9 mouse cellular contexts compared by ENCODE assay signal in the genomic region with DNA sequence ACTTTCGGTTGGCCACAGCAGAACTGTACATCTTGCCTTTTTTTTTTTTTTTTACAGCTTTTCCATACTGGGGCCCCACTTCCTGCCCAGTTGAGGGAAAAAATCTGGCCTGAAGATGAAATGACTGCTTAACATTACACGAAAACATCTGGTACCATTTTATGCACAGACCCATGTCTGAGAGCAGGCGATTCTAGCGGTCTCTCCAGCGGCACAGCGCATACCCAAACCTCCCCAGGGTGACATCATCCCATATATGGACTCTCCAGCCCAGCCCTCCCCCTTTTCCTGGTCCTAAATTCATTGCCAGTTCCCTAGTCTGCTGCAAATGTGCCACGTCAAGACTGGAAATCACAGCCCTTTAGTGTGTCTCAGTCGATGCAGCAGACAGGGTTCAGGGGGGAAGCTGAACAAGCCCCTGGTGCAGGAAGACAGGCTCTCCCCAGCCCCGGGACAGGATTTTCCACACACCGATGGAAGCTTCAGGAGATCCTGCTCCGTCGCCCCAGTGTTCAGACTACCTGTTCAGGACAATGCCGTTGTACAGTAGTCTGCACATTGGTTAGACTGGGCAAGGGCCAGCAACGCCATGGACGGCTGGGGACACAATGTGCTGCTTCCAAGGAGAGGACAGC.
DNase-seq lines count a peak whose midpoint lies in the region; ATAC-seq and TF ChIP-seq lines count a peak whose summit lies in the region.
"Had no signal": no experiment of that assay in that cellular context is flagged by ENCODE, and none has a peak within 500 bp of the region (broad histone marks: within the 10 kb centered on the region; RNA-seq: fewer than 3 reads in every experiment).

No protein-coding gene starts in this region.

- H3K79me3 ChIP-seq in C2C12 (ENCODE audit: low read depth) = peaks cover 47% of the 10 kb centered on the region

- H3K9me3 ChIP-seq in embryonic facial prominence, embryonic 12.5 days = no peaks in the 10 kb centered on the region
- H3K9me3 ChIP-seq: G1E had no signal

- H3K27me3 ChIP-seq in C2C12 (ENCODE audit: control insufficient read depth, insufficient read depth, insufficient read length) (no peaks in the 10 kb centered on the region), myocyte (ENCODE audit: control insufficient read depth, insufficient read depth, insufficient read length) (no peaks in the 10 kb centered on the region)
- no peaks in the 10 kb centered on the region for H3K27me3 ChIP-seq in embryonic facial prominence, embryonic 12.5 days

- peaks cover 31% of the 10 kb centered on the region for H3K4me1 ChIP-seq in embryonic facial prominence, embryonic 12.5 days

- DNase-seq in heart, postnatal 14 days = peak; percentile 63 to 66
- DNase-seq in kidney, postnatal 36 days = peak; percentile 39 to 57
- no peak for DNase-seq in thymus, postnatal 14 days
- no peak for DNase-seq in retina, postnatal 1 day
- no peak for DNase-seq in spleen, postnatal 14 days (ENCODE audit: low spot score in 2 of 2)

- H3K79me2 ChIP-seq in C2C12 (ENCODE audit: control insufficient read depth, insufficient read depth) (peaks cover 50% of the 10 kb centered on the region), myocyte (ENCODE audit: control insufficient read depth, insufficient read depth) (peaks cover 48% of the 10 kb centered on the region)

- peak overlapping the region; percentile 78 for H3K4me3 ChIP-seq in C2C12 (ENCODE audit: insufficient read depth, poor library complexity, severe bottlenecking)
- H3K4me3 ChIP-seq in embryonic facial prominence, embryonic 12.5 days = peak overlapping the region; percentile 72
- H3K4me3 ChIP-seq in myocyte = peak overlapping the region; percentile 75

- TF ChIP-seq POLR2A in myocyte (IDR thresholded peaks at IDR 0.05; ENCODE audit: insufficient read length, low read depth) = peak; percentile 79

- H3K27ac ChIP-seq in embryonic facial prominence, embryonic 12.5 days = peak overlapping the region; percentile 100

- intact Hi-C loops in heart, postnatal 14 days (cut with DNase I) = loop anchor here (5.0 kb wide), 2 partner anchors 35 to 210 kb away; no protein-coding TSS in a partner anchor

- peak overlapping the region; percentile 93 for H3K9ac ChIP-seq in embryonic facial prominence, embryonic 12.5 days

- peaks cover 37% of the 10 kb centered on the region for H3K36me3 ChIP-seq in C2C12 (ENCODE audit: control insufficient read depth, insufficient read depth)
- H3K36me3 ChIP-seq in embryonic facial prominence, embryonic 12.5 days = no peaks in the 10 kb centered on the region
- H3K36me3 ChIP-seq in myocyte (ENCODE audit: control insufficient read depth, insufficient read depth) = peaks cover 15% of the 10 kb centered on the region
- H3K36me3 ChIP-seq: G1E had no signal

- peak; percentile 94 for ATAC-seq in embryonic facial prominence, embryonic 12.5 days (ENCODE audit: insufficient number of reproducible peaks, insufficient read depth, low FRiP score, low TSS enrichment)

- H3ac ChIP-seq in C2C12 (ENCODE audit: control insufficient read depth, insufficient read length, low read depth) = peak overlapping the region; percentile 78
- H3ac ChIP-seq in myocyte (ENCODE audit: control insufficient read depth, insufficient read length) = no peak overlapping the region

- no peak for TF ChIP-seq CTCF in C2C12 (IDR thresholded peaks at IDR 0.05; ENCODE audit: control insufficient read depth, insufficient read depth, insufficient read length)

- peak overlapping the region; percentile 34 for H3K4me2 ChIP-seq in embryonic facial prominence, embryonic 12.5 days (replicated peaks)
- H3K4me2 ChIP-seq in myocyte (ENCODE audit: low read depth) = peak overlapping the region; percentile 94

- 25% methylated on average over 15 of the region's 15 CpGs for WGBS in embryonic facial prominence, embryonic 12.5 days

TF ChIP-seq in C2C12, 6 proteins besides CTCF, POLR2A, EP300 and RAD21:
- no peak for TF ChIP-seq MYOD1 (IDR thresholded peaks at IDR 0.05; ENCODE audit: control insufficient read depth, insufficient read length, low read depth)
- TF ChIP-seq MAX (IDR thresholded peaks at IDR 0.05) = peak; percentile 11
TF ChIP-seq in C2C12: peak in this region for 1.

TF ChIP-seq in myocyte, 11 proteins besides CTCF, POLR2A, EP300 and RAD21:
- no peak for TF ChIP-seq CEBPB (IDR thresholded peaks at IDR 0.05; ENCODE audit: insufficient read depth, poor library complexity, severe bottlenecking)
- TF ChIP-seq MYOG (IDR thresholded peaks at IDR 0.05; ENCODE audit: control insufficient read depth in 1 of 3, insufficient read depth in 1 of 3, insufficient read length in 2 of 3, low read depth in 2 of 3) = no peak
- TF ChIP-seq POLR2AphosphoS2 (IDR thresholded peaks at IDR 0.05; ENCODE audit: insufficient read length, low read depth) = peak; percentile 95
- peak; percentile 97 for TF ChIP-seq SRF (IDR thresholded peaks at IDR 0.05; ENCODE audit: control insufficient read depth, insufficient read length, low read depth)

Comparison
In these comparisons a context has a peak if more than half of its experiments do, and no peak if none do; other contexts are left out.
1. DNase-seq: peak in heart, postnatal 14 days (2 of 2) and kidney, postnatal 36 days (2 of 2); none in thymus, postnatal 14 days (single experiment), retina, postnatal 1 day (single experiment) and spleen, postnatal 14 days (0 of 2).
2. Peak in every context shown above with its lines, with median percentiles within 50 percentile points of each other: H3K4me3 ChIP-seq.